Mouse (Mus musculus) ovary, postnatal 14 days (tissue): ENCODE measurements around the gene Smg1.
A peak's percentile ranks its signal among the peaks of the same experiment; 100 is the strongest.

Experiments
- DNase-seq: peaks from one replicate; pipeline ENCODE4 v3.0.0; 2022; ENCODE audit warnings: low spot score

Smg1 gene

GRCm38 (mm10) chr7:118243453-118244385 lies at the start of gene Smg1:
Smg1 (minus strand) TSS chr7:118243670.
- DNase-seq = peak; percentile 98

GRCm38 (mm10) chr7:118283186-118283585 lies 39.7 kb upstream of the Smg1 start:
- no peak for DNase-seq

DNA sequence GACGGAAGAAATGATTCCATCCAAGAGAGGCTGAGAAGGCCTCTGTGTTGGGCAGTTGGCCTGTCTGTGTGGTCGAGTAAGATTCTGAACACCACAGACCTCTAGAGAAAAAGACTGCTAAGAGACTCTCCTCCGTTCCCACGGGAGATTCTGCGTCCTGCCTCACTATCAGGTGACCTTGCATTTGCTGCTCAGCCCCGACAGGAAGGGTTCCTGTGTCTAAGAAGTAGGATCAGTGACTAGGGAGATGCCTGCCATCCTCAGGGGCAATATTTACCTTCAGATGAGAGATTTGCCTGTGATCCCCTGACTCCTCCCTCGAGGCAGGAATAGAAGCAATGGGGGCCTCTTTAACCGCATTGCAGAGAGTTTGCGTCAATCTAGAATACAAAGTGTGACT lies 39.1 kb upstream of the Smg1 start:
- DNase-seq = no peak

DNA sequence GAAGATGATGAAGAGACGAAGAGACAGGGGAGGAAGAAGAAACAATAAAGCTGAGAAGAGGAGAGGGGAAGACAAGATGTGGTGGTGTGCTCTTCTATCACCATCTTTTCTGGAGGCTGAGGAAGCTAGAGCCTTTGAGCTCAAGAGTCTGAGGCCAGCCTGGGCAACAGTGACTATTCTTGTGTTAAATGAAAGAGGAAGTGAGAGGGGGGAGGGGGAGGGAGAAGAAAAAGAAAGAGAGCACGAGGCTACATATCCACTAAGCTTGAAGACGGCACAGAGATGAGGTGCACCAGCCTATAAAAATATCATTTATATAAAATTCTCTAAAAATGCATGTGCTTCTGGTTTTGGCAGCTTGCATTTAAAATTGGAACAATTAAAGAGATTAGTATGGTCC lies 36.1 kb upstream of the Smg1 start:
- no peak for DNase-seq

GRCm38 (mm10) chr7:118277335-118277910 lies 34.0 kb upstream of the Smg1 start:
- DNase-seq = no peak

- no peak for DNase-seq
Measured at GRCm38 (mm10) chr7:118276684-118277334, 33.3 kb upstream of the Smg1 start.

GRCm38 (mm10) chr7:118275265-118275664 lies 31.8 kb upstream of the Smg1 start:
- DNase-seq = no peak

DNA sequence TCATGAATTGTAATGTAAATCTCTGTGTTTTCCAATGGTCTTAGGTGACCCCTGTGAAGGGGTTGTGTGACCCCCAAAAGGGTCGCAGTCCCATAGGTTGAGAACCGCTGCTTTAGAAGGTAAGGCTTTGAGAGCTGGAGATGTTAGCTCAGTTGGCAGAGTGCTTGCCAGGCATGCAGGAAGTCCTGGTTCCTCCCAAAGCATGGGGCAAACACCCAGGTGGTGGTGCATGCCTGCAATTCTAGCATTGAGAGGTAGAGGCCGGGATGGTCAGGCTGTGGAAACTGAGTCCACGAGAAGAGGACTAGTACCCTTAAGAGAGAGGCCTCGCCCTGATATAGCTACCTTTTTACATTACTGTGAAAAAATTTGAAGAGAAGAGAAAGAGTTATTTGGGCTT lies 31.4 kb upstream of the Smg1 start:
- DNase-seq = no peak

- DNase-seq = no peak
Measured at GRCm38 (mm10) chr7:118274169-118274568, 30.7 kb upstream of the Smg1 start.

DNA sequence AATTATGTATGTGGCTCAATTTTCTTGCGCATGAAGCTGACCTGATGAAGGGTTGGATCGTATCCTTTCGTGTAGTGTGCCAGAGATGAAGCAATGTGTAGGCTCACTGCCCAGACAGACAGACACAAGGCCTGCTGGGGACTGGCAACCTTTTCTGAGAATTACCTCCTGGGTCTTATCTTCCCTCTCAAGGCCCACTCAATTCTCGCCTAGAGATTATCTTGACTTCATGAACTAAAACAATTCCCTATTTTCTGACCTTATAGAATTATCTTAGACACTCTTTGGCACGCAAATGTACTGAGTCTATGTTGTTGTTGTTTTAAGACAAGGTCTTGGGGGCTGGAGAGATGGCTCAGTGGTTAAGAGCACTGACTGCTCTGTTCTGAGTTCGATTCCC lies 22.6 kb upstream of the Smg1 start:
- no peak for DNase-seq

- no peak for DNase-seq
Measured at GRCm38 (mm10) chr7:118263606-118264005, 20.1 kb upstream of the Smg1 start.

DNA sequence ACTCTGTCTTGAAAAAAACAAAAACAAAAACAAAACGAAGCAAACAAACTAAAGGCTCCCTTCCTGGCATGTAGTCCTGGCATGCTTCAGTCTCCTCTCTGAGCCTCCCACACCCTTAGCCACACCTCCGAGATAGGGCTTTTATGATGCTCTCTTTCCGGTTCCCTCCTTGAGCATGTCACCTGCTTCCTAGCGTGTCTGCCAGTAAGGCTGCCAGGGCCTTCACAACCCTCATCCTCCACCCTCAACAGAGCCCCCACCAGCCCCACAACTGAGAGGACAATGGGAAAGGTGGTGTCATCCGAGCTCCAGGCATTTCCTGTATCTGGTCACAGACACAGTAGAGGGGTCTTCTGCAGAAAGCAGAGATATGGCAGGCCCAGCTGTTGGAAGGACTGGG lies 18.9 kb upstream of the Smg1 start:
- no peak for DNase-seq

GRCm38 (mm10) chr7:118259676-118260305 lies 16.3 kb upstream of the Smg1 start:
- no peak for DNase-seq

GRCm38 (mm10) chr7:118258451-118258850 lies 15.0 kb upstream of the Smg1 start:
- DNase-seq = no peak

DNA sequence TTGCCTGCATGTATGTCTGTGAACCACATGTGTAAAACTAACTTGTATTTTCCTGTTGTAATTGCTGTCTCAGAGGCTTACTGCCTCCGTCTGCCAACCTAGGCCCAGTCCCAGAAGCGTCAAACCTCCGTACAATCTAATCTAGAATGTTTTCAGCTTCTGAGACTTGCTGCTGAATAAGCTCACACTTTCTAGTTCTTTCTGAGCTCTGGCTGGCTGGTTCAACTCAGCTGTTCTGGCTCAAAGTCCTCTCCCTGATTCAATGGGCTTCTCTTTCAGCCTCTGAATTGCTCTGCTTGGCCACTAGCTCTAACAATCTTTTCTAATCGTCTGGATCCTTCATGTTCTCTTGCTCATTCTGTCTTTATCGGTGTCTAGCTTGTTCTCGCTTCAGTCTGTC lies 13.3 kb upstream of the Smg1 start:
- no peak for DNase-seq

DNA sequence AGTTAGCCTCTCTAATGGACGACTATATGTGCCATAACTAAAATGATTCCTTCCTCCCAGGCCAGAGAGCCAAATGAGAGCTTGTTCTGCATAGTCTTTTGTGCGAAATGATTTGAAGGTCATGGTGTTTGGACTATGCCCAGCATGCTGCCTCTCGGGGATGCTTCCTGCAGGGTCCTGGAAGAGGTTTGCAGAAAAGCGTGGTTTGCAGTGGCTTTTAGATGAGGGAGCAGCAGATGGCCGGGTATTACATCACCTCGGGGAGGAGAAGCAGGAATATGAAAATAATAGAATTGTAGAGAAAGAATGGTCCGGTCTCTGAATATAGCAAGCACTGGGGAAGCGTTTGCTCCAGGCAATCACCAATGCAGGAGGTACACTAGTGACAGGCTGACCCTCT lies 11.0 kb upstream of the Smg1 start:
- DNase-seq = no peak

DNA sequence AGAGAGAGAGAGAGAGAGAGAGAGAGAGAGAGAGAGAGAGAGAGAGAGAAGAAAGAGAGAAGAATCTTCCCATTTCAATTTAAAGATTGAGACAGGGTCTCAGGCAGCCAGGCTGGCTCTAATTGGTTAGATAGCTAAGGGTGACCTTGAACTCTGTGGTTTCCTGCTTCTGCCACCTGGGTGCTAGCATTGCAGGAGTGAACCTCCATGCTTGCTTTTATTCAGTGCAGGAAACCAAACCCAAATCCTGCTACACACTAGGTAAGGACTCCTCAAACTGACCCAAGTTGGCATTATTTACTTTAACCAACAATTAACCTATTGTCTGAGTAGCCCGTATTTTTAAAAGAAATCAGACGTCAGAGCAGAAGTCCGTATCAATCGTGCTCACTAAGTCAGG lies 10.5 kb upstream of the Smg1 start:
- DNase-seq = no peak

DNA sequence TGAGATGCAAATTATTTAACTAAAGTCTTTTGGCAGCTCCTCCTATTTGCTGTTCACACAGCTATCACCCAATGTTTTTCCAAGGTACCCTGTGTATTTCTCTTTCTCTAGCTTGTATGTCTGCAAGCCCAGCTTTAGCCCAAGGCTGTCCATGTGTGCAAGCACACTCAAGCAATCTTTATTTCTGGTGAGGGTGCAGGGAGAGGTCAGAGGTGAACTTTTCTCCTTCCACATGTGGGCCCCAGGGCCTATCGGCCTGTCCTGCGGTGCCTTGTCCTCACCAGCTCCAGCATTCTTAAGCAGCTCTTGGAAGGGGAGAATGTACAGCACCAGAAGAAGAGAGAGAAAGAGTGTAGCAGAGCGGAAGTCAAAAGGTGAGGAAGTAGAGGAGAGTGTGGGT lies 9.5 kb upstream of the Smg1 start:
- no peak for DNase-seq

GRCm38 (mm10) chr7:118252349-118252748 lies 8.9 kb upstream of the Smg1 start:
- DNase-seq = no peak

DNA sequence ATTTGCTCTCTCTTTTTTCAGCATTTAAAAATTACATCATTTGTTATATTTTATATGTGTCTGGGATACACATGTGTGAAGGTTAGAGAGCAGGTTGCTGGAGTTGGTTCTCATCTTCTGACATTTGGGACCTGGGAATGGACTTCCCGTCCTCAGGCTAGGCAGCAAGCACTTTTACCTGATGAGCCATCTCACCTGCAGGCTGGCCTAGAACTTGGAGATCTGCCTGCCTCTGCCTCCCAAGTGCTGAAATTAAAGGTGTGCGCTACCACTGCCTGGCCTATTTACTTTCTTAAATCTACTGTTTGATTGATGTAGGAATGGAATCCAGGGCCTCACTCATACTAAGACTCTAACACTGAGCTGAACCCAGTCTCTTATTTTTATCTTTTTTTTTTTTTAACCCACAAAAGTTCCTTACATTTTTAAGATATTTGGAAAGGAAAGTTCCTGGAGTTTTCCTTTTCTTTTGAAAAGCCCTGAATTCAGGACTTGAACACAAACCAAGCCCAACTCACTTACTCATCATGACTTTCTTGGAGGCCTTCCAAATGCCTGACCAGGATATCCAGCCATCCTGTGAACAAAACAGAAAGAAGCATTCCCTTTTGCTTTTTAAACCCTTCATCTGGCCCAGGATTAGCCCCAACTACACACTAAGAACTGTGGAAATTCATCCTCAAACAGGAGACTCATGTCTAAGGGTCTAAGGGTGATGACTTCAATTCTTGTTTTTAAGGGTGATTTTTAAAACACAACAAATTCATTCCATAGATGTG lies 8.1 kb upstream of the Smg1 start:
- DNase-seq = no peak

DNA sequence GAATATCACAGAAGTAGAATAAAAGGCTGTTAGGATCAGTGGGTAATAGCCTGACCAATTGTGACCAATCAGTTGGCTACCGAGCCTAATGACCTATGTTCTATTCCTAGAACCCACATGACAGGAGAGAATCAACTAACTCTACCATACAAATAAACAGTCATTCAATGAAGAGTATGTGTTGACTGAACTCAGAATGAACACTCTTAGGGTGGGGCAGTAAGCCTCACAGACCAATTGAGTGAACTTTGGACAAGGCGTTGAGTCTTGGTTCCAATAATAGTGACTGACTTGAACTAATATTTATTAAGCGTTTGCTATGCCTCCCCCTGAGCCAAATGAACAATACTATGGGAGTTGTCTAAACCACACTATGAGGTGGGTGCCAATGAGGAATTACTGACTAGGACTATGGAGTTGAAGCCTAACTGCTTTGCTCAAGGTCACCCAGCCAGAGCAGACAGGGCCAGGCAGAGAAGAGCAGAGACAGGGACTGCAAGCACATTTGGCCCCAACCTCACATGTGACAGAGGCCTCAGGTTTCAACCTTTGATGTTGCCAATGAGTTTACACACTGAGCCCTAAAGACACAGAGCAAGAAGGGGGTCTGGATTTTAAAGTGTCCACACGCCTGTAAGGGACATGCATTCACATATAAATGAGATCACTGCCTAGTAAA lies 7.2 kb upstream of the Smg1 start:
- no peak for DNase-seq
